Mouse (Mus musculus): ENCODE measurements at regions not wholly inside any gene's neighbourhood (a gene's known extent, or its start where the extent isn't known, plus 50 kb on each side); places are given as distances from the start of the nearest gene placed in this dataset.

- DNase-seq (ENCODE audit: low spot score in 2 of 2): no peak
Measured at GRCm38 (mm10) chr3:78782766-78783165, 503.6 kb downstream of the Rapgef2 start.

GRCm38 (mm10) chr3:78755686-78756476 lies 530.4 kb downstream of the Rapgef2 start:
- no peak for DNase-seq (ENCODE audit: low spot score in 2 of 2)

DNA sequence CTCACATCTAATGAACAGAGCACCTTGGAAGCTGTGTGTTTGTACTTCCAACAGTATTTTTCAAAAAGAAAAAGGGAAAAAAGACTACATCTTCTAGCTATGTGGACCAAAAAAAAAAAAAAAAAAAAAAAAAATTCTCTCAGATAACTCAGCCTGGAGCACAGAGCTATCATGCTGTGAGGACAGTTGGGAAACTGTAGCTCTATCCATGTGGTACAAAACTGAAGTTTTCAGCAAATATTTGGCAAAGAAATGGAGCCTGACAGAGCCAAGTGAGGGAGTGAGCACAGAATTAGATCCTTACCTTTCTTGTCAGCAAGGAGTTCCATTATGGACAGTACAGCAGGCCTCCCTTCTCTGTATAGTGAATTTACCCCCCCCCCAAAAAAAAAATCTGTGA lies 550.2 kb downstream of the Rapgef2 start:
- no peak for DNase-seq (ENCODE audit: low spot score in 2 of 2)

DNA sequence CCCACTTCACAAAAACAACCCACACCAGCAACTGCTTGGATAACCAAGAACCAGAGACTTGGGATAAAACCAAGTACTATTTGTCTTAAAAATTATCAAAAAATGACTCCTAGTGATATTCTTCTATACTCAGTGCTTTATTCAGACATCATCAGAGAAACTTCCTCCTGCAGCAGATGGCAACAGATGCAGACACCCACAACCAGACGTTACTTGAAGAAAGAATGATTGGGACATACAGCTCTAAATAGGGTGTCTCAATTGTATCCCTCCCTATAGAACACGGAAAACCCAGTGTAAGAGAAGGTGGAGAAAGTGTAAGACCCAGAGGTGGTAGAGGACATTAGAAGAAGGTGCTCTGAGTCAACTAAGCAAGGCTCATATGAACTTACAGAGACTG lies 569.6 kb downstream of the Rapgef2 start:
- DNase-seq (ENCODE audit: low spot score in 2 of 2): no peak

- DNase-seq (ENCODE audit: low spot score in 2 of 2): no peak
Measured at GRCm38 (mm10) chr3:78707687-78708086, 578.6 kb downstream of the Rapgef2 start.

GRCm38 (mm10) chr3:78698936-78699335 lies 587.4 kb downstream of the Rapgef2 start:
- DNase-seq (ENCODE audit: low spot score in 2 of 2): no peak

GRCm38 (mm10) chr3:78691499-78691898 lies 594.8 kb downstream of the Rapgef2 start:
- no peak for DNase-seq (ENCODE audit: low spot score in 2 of 2)

DNA sequence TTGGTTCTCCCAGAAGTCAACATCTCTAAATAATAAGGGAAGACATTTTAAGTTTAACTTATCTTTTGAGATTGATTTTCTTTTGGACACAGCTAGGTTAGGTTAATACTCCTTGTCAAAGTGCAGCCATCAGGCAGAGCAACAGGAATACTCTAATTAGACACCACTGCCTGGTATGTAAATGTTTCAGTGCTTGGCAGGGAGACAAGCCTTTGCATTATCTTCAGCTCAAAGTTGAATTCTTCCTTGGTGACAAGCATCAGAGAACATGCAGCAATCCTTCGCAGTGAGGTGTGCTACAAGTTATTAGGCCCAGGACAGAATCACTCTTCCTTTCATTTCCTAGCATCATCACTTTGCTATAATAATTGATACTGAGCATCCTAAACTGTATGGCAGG lies 608.7 kb downstream of the Rapgef2 start:
- no peak for DNase-seq (ENCODE audit: low spot score in 2 of 2)

- DNase-seq (ENCODE audit: low spot score in 2 of 2): no peak
Measured at GRCm38 (mm10) chr3:78676806-78677205, 609.5 kb downstream of the Rapgef2 start.

GRCm38 (mm10) chr3:78674529-78675187 lies 611.7 kb downstream of the Rapgef2 start:
- DNase-seq (ENCODE audit: low spot score in 2 of 2): no peak

DNA sequence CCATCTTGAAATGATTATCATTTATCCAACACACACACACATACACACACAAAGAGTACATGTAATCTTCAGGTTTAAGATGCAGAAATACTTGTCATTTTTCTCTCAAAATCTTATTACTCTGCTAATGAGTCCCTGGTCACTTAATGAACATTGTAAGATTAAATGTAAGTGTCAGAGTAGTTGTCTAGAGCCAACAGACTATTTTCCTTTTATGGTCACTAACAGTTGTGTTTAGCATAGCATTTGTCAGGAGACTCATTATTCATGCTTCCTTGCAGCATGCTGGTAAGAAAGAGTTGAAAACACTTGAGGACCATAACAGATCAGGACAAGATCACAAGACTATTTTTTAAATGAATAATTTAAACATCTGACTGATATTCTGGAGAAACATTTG lies 618.3 kb downstream of the Rapgef2 start:
- DNase-seq (ENCODE audit: low spot score in 2 of 2): no peak

DNA sequence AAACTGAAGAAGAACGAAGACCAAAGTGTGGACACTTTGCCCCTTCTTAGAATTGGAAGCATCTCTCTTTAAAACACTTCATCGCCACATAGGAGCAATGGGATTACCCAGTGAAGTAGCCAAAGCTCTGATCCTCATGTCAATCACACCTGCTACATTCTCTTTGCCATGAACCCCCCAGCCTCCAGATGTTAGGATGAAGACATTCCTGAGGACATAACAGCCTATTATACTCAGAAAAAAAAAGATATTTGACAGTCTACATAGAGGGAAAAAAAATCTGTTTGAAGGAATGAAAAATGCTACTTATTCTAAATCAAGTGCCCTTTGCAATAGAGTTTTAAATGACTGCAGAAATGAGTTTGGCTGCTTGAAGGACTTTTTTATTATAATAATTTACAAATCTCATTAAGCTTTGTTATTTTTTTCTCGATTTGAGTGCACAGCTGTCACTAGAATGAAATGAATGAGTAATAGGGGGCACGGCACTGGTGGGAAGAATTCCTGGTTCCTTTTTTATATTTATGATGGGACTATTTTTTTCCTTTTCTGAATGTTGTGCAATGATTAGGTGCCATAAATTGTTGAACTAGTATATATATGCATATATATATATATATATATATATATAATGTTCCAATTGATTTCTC lies 618.8 kb downstream of the Rapgef2 start:
- no peak for DNase-seq (ENCODE audit: low spot score in 2 of 2)

DNA sequence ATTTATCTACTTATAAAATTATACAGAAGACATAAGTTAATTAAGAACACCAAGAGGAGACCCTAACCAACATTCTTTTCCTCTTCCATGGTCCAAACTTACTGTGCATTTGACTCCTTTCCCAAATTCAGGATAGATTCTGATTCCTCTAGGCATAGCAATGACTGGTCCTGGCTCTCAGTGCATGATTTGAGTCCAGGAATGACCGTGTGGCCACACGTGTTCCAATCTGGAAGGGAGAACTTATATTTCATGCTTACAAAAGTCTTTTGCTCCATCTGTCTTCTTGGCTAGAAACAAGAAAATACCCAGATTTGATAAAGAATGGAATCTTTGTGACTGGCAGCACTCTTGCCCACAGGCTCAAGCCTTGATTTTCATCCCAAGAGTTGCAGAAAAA lies 638.2 kb downstream of the Rapgef2 start:
- DNase-seq (ENCODE audit: low spot score in 2 of 2): no peak

DNA sequence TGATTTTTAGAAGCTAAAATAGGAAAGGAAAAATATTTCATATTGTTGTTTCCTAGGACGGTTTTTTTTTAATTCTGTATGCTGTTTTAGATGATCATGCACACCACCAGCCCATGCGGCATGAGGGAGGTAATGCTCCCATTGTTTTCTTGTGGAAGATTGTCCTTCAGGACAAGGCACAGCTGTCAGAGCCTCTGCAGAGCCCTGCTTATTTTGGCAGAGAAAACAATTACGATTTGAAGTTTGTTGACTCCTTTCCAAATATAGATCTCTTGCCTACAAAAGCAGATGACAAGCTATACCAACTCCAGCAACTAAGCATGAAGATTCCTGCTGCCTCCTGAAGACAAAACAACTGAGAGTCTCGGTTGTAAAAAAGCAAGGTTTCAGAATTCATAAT lies 650.9 kb downstream of the Rapgef2 start:
- DNase-seq (ENCODE audit: low spot score in 2 of 2): no peak

GRCm38 (mm10) chr3:78618900-78619299 lies 667.4 kb downstream of the Rapgef2 start:
- DNase-seq (ENCODE audit: low spot score in 2 of 2): peak in 1 of 2 experiments; percentile 17

DNA sequence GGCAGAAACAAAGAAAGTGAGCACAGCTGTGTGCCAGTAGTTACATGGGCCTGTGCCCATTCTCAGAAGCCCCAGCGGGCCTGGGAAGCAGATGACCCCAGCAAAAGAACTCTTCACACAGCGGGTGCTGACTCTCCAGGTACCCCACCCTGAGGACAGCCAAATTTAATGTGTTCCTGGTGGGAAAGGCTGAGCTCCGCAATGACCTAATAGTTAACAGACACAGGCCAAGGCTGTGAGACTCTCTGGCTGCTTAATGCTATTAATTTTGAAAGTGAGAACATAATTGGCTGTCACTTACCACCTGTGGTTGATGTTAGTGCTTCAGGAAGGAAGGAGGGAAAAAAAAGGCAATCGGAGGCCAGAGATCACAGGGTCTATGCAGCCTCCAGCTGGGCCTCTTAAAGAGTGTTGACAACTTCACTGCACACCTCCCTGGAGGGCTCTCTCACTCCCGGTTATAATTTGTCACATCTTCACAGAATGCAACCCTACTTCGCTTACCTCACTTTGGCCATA lies 691.5 kb downstream of the Rapgef2 start:
- DNase-seq (ENCODE audit: low spot score in 2 of 2): no peak

DNA sequence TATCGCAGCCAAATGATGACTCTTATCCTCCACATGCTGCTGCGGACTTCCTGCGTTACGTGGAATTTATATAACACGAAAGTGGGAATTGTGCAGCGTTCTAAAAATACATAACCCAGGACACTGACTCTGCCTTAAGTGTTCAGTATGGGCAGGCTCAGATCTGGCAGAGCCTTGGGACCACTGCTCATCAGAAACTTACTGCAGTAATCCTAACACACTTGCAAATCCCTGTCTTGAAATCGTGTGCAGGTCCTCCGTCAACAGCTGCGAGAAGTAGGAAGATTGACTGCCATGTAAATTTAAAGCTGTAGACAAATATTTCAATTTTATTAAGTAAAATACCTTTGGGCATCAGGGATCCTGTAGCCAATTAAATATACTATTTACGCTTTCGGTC lies 692.0 kb downstream of the Rapgef2 start:
- DNase-seq (ENCODE audit: low spot score in 2 of 2): no peak

GRCm38 (mm10) chr3:78586639-78587038 lies 699.7 kb downstream of the Rapgef2 start:
- DNase-seq (ENCODE audit: low spot score in 2 of 2): no peak

- DNase-seq (ENCODE audit: low spot score in 2 of 2): no peak
Measured at GRCm38 (mm10) chr3:78581868-78582267, 704.4 kb downstream of the Rapgef2 start.

DNA sequence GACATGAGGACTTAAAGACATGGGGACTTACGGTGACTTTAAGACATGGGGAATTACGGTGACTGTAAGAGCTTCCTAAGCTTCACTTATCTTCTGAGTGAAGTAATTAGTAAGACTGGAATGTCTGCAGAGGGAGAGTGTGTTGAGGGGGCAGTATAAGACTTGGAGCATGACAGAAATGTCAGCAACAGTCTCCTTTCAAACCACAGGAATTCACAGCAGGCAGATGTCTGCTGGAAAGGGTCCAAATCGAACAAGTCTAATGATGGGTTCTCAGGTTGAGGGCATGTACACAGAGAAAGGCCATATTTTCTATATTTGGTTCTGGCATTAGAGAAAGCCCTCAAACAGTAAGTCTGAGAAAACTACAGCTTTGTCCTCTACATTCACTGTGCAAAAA lies 705.2 kb downstream of the Rapgef2 start:
- no peak for DNase-seq (ENCODE audit: low spot score in 2 of 2)

GRCm38 (mm10) chr3:78575667-78576464 lies 710.5 kb downstream of the Rapgef2 start:
- no peak for DNase-seq (ENCODE audit: low spot score in 2 of 2)

- DNase-seq (ENCODE audit: low spot score in 2 of 2): no peak
Measured at GRCm38 (mm10) chr3:78574807-78575206, 711.5 kb downstream of the Rapgef2 start.
